Mouse (Mus musculus) hindbrain, embryonic 11.5 days (tissue): ENCODE results near the gene Cygb. TPM values are rescaled to one million over a fixed set of nuclear protein-coding genes. Genes with fewer than 3 reads are reported as not detected.
"Not testable (repeated sequence)": the region's sequence is repeated elsewhere in the genome, so short reads cannot be mapped to it uniquely, and the experiment has no call there.

Experiments used
- ATAC-seq: fragments of 200-750 bp; cut with Nextera tagmentation; 2 replicates; pipeline ENCODE4 v1.8.0; 2017; ENCODE audit warnings: mild to moderate bottlenecking, moderate TSS enrichment, moderate library complexity; ENCODE audit not compliant: low FRiP score
- DNase-seq: peaks from one replicate; pipeline ENCODE4 v3.0.0-alpha.2; 2015; ENCODE audit warnings: low spot score
- H3K27ac ChIP-seq: fragments of 300-500 bp; sonication (generic); 2 replicates; pipeline ENCODE4 v1.5.1; 2014; ENCODE audit warnings: mild to moderate bottlenecking, low read depth, low read length
- H3K27me3 ChIP-seq: fragments of 300-500 bp; sonication (generic); 2 replicates; pipeline ENCODE4 v1.6.1; 2014; ENCODE audit warnings: mild to moderate bottlenecking, low read length, moderate library complexity, mixed read lengths; ENCODE audit not compliant: control insufficient read depth, insufficient read depth
- H3K36me3 ChIP-seq: fragments of 300-500 bp; sonication (generic); 2 replicates; pipeline ENCODE4 v1.6.1; 2014; ENCODE audit warnings: mild to moderate bottlenecking, low read length, moderate library complexity, mixed read lengths; ENCODE audit not compliant: control insufficient read depth, insufficient read depth
- H3K4me1 ChIP-seq: fragments of 300-500 bp; sonication (generic); replicated peaks from 2 replicates; pipeline ENCODE4 v1.6.1; 2014; ENCODE audit warnings: low read length, mixed read lengths; ENCODE audit not compliant: control insufficient read depth, insufficient read depth
- H3K4me2 ChIP-seq: fragments of 300-500 bp; sonication (generic); replicated peaks from 2 replicates; pipeline ENCODE4 v1.6.1; 2014; ENCODE audit warnings: mild to moderate bottlenecking, low read depth, low read length
- H3K4me3 ChIP-seq: fragments of 300-500 bp; sonication (generic); 2 replicates; pipeline ENCODE4 v1.5.1; 2014; ENCODE audit warnings: low read depth, low read length
- H3K9ac ChIP-seq: fragments of 300-500 bp; sonication (generic); 2 replicates; pipeline ENCODE4 v1.6.1; 2014; ENCODE audit warnings: low read depth, low read length
- H3K9me3 ChIP-seq: fragments of 300-500 bp; sonication (generic); 2 replicates; pipeline ENCODE4 v1.6.1; 2016; ENCODE audit warnings: low read length; ENCODE audit not compliant: control insufficient read depth
- WGBS: fragments of 180-500 bp; shearing (Covaris S2); extraction: QIAGEN DNeasy Blood & Tissue Kit; methylation state at CpG from one replicate; pipeline ENCODE4 v1.1.7; 2014; 5-methylcytosine and 5-hydroxymethylcytosine counted together
- polyA plus RNA-seq: library from polyadenylated mRNA; unstranded; fragments of >200 nt; fragmentation: Nextera tagmentation; extraction: Ambion mirVana; gene quantifications from 2 replicates; pipeline ENCODE4 v1.2.1, GENCODE M21; 2014

Gene Cygb
- polyA plus RNA-seq, 1 experiment from 2014 or later, result 2.4 TPM

GRCm38 (mm10) chr11:116679148-116679547 lies 25.0 kb upstream of the Cygb start:
- ATAC-seq (no peak), DNase-seq (no peak)
- H3K9me3 ChIP-seq, result no peaks in the 10 kb centered on the region
- WGBS, result 97% methylated on average over 6 of the region's 6 CpGs
- no peak overlapping the region for H3K27ac ChIP-seq
- no peaks in the 10 kb centered on the region for H3K27me3 ChIP-seq
- no peaks in the 10 kb centered on the region for H3K4me1 ChIP-seq
- H3K4me3 ChIP-seq, result no peak overlapping the region
- no peak overlapping the region for H3K9ac ChIP-seq
- H3K4me2 ChIP-seq, result no peak overlapping the region
- H3K36me3 ChIP-seq, result peaks cover 15% of the 10 kb centered on the region

- no peaks in the 10 kb centered on the region for H3K27me3 ChIP-seq
These were observed 23.8 kb upstream of the Cygb start for GRCm38 (mm10) chr11:116677711-116678441.

DNA sequence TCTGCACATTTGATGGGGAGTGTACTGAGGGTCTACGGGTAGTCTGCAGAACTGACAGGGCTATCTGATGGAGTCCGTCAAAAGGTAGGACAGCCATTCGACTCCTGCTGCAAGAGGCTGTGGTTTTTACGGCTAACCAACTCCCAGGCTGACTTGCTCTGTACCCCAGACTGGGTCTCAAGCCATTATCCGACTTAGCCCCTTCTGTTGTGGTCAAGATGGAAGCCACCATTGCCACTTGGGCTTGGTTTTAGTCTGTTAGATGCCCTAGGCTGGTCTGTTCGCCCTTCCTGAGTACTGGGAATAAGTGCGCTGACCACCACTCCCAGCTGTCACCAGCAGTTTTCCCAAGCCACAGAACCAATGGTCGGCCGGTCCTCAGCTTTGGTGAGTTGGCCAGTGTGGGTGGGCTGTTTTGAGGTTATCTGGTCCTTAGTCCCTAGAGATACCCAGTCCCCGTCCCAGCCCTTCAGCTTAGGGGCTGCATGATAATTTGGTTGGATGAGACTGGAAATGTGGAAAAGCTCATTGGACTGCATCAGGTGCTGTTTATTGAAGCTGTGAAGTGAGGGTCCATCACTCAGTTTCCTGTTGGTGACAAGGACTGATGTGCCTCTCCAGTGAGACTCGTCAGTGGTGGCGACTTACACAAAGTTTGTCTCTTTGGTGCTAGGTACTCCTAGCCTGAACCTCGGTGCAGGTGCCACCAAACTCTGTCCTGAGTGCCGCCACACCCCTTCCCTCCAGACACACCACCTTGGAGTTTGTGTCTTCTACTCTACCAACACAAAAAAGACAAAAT lies 22.3 kb upstream of the Cygb start:
- no peak overlapping the region for H3K27ac ChIP-seq
- no peak for ATAC-seq
- H3K36me3 ChIP-seq, result peaks cover 17% of the 10 kb centered on the region
- no peak for DNase-seq
- H3K4me2 ChIP-seq, result no peak overlapping the region
- H3K9ac ChIP-seq, result no peak overlapping the region
- 93% methylated on average over 14 of the region's 14 CpGs for WGBS
- no peaks in the 10 kb centered on the region for H3K9me3 ChIP-seq
- no peak overlapping the region for H3K4me3 ChIP-seq
- H3K4me1 ChIP-seq, result no peaks in the 10 kb centered on the region
- no peaks in the 10 kb centered on the region for H3K27me3 ChIP-seq

More at GRCm38 (mm10) chr11:116677711-116678441, 23.8 kb upstream of the Cygb start:
- no peak overlapping the region for H3K9ac ChIP-seq
- DNase-seq (no peak), ATAC-seq (no peak)
- no peak overlapping the region for H3K27ac ChIP-seq
- peaks cover 17% of the 10 kb centered on the region for H3K36me3 ChIP-seq
- no peak overlapping the region for H3K4me2 ChIP-seq
- no peak overlapping the region for H3K4me3 ChIP-seq
- H3K4me1 ChIP-seq, result no peaks in the 10 kb centered on the region
- no peaks in the 10 kb centered on the region for H3K9me3 ChIP-seq
- WGBS, result 92% methylated on average over 8 of the region's 8 CpGs

GRCm38 (mm10) chr11:116675429-116675828 lies 21.3 kb upstream of the Cygb start:
- H3K27ac ChIP-seq, ATAC-seq, H3K9ac ChIP-seq, H3K4me1 ChIP-seq, H3K9me3 ChIP-seq, H3K4me2 ChIP-seq, H3K4me3 ChIP-seq, DNase-seq, H3K27me3 ChIP-seq: not testable (repeated sequence)
- H3K36me3 ChIP-seq, result peaks cover 17% of the 10 kb centered on the region
- 86% methylated on average over 6 of the region's 6 CpGs for WGBS

DNA sequence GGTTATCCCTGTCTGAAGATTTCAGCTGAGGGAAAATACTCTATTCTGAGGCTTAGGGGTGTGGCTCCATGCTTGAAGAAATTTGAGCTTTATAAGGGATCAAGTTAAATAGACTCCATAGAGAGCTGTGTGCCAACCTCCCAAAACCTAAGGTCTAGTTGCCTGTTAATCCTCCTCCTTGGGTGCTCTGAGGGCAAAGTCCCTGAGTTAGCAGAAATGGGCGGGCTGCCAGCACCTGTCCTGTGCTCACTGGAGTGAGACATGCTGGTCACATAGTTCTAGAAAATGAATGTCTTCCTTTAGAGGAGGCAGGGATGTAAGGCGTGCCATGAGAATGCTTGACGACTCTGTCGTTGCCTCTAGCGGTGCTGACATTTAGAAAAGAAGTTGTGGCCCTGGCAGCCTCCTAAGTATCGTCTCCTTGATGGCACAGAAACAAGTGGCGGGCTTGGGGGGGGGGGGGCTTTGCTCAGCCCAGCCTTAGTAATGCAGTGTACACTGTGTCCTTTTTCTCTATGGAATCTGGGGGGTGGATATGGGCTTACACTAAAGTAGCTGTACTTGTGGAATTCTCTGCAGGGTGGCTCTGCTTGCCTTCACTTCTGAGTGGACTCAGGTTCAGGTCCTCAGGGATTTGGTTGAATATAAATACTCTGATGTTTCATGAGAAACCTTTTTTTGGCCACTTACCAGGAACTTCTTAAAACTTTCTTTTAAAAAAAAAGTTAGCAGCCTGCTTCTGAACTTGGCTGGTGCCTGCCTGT lies 20.7 kb upstream of the Cygb start:
- no peak overlapping the region for H3K4me3 ChIP-seq
- WGBS, result 87% methylated on average over 7 of the region's 7 CpGs
- no peak overlapping the region for H3K27ac ChIP-seq
- H3K4me1 ChIP-seq, result no peaks in the 10 kb centered on the region
- H3K9me3 ChIP-seq, result no peaks in the 10 kb centered on the region
- H3K36me3 ChIP-seq, result peaks cover 17% of the 10 kb centered on the region
- H3K4me2 ChIP-seq, result no peak overlapping the region
- ATAC-seq (no peak), DNase-seq (no peak)
- H3K27me3 ChIP-seq, result no peaks in the 10 kb centered on the region
- H3K9ac ChIP-seq, result no peak overlapping the region

DNA sequence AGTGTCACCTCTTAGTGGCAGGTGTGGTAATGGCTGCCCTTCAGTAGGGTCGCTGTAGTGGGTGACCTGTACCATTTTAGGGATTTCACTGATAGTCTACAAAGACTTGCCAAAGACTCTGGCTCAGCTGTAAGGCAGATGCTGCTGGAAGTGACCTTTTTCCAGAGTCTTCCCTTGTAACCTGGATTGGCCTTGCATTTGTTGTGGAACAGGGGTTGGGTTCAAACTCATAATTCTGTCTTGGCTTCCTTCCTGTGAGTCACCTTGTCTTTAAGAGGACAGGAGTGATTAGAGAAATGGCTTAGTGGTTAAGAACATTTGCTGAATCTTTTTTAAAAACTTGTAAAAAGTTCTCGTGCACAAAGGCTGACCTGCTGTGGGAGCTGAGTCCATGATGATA lies 19.3 kb upstream of the Cygb start:
- Histone ChIP-seq H3K9ac (no peak overlapping the region), H3K4me2 (no peak overlapping the region), H3K4me3 (no peak overlapping the region), H3K9me3 (no peaks in the 10 kb centered on the region), H3K36me3 (peaks cover 13% of the 10 kb centered on the region), H3K27ac (no peak overlapping the region), H3K4me1 (no peaks in the 10 kb centered on the region), H3K27me3 (no peaks in the 10 kb centered on the region)
- no peak for DNase-seq
- 94% methylated on average over 2 of the region's 2 CpGs for WGBS
- ATAC-seq, result no peak

DNA sequence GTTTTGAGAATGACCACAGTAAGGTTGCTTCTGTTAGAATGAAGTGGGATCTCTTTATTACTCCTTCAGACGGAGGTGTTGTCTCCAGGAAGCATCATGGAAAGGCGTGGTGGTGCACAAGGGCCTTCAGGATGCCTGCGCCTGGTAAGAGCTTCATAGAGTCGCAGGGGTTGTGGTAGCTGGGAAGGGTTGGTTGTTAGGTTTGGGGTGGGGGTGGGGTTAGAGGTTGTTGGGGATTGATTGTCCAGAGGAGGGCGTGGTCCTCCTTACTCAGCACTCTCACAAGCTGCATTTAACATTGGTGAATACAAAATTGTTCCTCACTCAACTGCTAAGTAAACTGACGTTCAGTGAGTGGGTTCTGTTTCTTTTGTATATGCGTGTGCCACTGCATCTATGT lies 18.5 kb upstream of the Cygb start:
- Histone ChIP-seq H3K4me3 (peak overlapping the region; percentile 79), H3K4me1 (no peaks in the 10 kb centered on the region), H3K4me2 (peak overlapping the region; percentile 54), H3K27me3 (no peaks in the 10 kb centered on the region; the same call in 1 of the 2 replicates), H3K9ac (peak overlapping the region; percentile 89), H3K36me3 (peaks cover 13% of the 10 kb centered on the region), H3K27ac (no peak overlapping the region), H3K9me3 (no peaks in the 10 kb centered on the region)
- no peak for DNase-seq
- no peak for ATAC-seq
- WGBS, result 17% methylated on average over 7 of the region's 7 CpGs

DNA sequence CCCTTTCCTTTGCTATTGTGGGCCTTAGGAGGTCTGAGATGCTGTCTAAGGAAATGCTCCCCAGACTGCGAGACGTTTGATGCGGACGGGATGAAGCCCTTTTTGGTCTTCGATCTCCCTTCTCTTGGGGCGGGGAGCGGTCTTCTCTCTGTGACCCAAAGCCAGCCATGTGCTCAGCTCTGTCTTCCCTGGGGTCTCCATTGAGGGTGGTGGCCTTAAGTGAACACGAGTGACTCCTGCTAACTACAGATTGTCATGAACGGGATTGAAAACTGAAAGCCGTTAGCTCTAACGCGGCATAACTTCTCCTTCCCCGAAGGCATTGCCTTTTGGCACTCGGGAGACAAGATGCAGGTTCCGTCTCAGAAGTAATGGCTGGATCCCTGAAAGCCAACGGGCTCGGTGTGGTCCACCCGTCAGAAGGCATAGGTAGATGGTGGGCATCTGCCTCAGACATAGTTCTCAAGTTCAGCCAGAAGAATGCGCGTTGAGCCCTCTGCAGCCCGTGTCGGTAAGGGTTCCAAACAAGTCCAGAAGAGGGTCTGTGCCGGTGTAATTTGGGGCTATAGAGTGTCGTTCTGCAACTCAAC lies 17.8 kb upstream of the Cygb start:
- Histone ChIP-seq H3K9me3 (no peaks in the 10 kb centered on the region), H3K9ac (peak overlapping the region; percentile 89), H3K4me2 (peak overlapping the region; percentile 54), H3K27ac (peak overlapping the region; percentile 3; the same call in 1 of the 2 replicates), H3K4me3 (peak overlapping the region; percentile 79), H3K4me1 (no peaks in the 10 kb centered on the region), H3K27me3 (no peaks in the 10 kb centered on the region; the same call in 1 of the 2 replicates), H3K36me3 (peaks cover 13% of the 10 kb centered on the region)
- WGBS, result 0% methylated on average over 24 of the region's 24 CpGs
- DNase-seq (no peak), ATAC-seq (no peak; the same call in 1 of the 2 replicates)
